Mouse (Mus musculus): ENCODE data around the gene Fpr-rs6.

Fpr-rs6 gene

GRCm38 (mm10) chr17:20182997-20183396, at the start of gene Fpr-rs6:
Gene Fpr-rs6 (minus strand): TSS chr17:20183097.
- TF ChIP-seq GATA4 (IDR thresholded peaks at IDR 0.05; ENCODE audit: insufficient replicate concordance, low read length): no peak

Measured in liver, adult (tissue).